Mouse (Mus musculus) liver, postnatal 0 days (tissue): ENCODE results near the gene Slc25a22. TPM values are rescaled to one million over a fixed set of nuclear protein-coding genes. Genes with fewer than 3 reads are reported as not detected.

Experiments used
- ATAC-seq: fragments of 200-750 bp; cut with Nextera tagmentation; 2 replicates; pipeline ENCODE4 v1.8.0; 2017; ENCODE audit warnings: mild to moderate bottlenecking, moderate library complexity
- DNase-seq: peaks from one replicate; pipeline ENCODE4 v3.0.0-alpha.2; 2016
- H3K27ac ChIP-seq: fragments of 300-500 bp; sonication (generic); 2 replicates; pipeline ENCODE4 v1.5.1; 2014; ENCODE audit warnings: antibody characterized with exemption, moderate library complexity, mild to moderate bottlenecking, low read depth
- H3K27me3 ChIP-seq: fragments of 300-500 bp; sonication (generic); 2 replicates; pipeline ENCODE4 v1.6.1; 2014; ENCODE audit warnings: low read length, control low read depth, mixed read lengths; ENCODE audit not compliant: insufficient read depth
- H3K36me3 ChIP-seq: fragments of 300-500 bp; sonication (generic); replicated peaks from 2 replicates; pipeline ENCODE4 v1.6.1; 2014; ENCODE audit warnings: mild to moderate bottlenecking, control low read depth, low read length, moderate library complexity, mixed read lengths; ENCODE audit not compliant: insufficient read depth
- H3K4me1 ChIP-seq: fragments of 300-500 bp; sonication (generic); 2 replicates; pipeline ENCODE4 v1.6.1; 2014; ENCODE audit warnings: antibody characterized with exemption, mild to moderate bottlenecking, control low read depth; ENCODE audit not compliant: insufficient read depth
- H3K4me2 ChIP-seq: fragments of 300-500 bp; sonication (generic); 2 replicates; pipeline ENCODE4 v1.6.1; 2014; ENCODE audit warnings: low read depth, mild to moderate bottlenecking, low read length, moderate library complexity, mixed read lengths
- H3K4me3 ChIP-seq: fragments of 300-500 bp; sonication (generic); 2 replicates; pipeline ENCODE4 v1.5.1; 2014; ENCODE audit warnings: low read depth, low read length
- H3K9ac ChIP-seq: fragments of 300-500 bp; sonication (generic); replicated peaks from 2 replicates; pipeline ENCODE4 v1.6.1; 2014; ENCODE audit warnings: mild to moderate bottlenecking, moderate library complexity
- H3K9me3 ChIP-seq: fragments of 300-500 bp; sonication (generic); 2 replicates; pipeline ENCODE4 v1.6.1; 2016; ENCODE audit warnings: mild to moderate bottlenecking, control low read depth, low read length, mixed read lengths
- CTCF ChIP-seq: sonication (generic); IDR thresholded peaks from 2 replicates; pipeline ENCODE4 v1.5.1; 2016; ENCODE audit warnings: antibody characterized with exemption, low read depth
- EP300 ChIP-seq: IDR thresholded peaks from 2 replicates; pipeline ENCODE4 v1.6.1; 2016; ENCODE audit warnings: antibody characterized with exemption, low read depth, mild to moderate bottlenecking
- WGBS: fragments of 180-500 bp; shearing (Covaris S2); extraction: QIAGEN DNeasy Blood & Tissue Kit; methylation state at CpG from one replicate; pipeline ENCODE4 v1.1.7; 2014; ENCODE audit not compliant: insufficient replicate concordance; 5-methylcytosine and 5-hydroxymethylcytosine counted together
- polyA plus RNA-seq: library from polyadenylated mRNA; unstranded; fragments of >200 nt; fragmentation: Nextera tagmentation; extraction: Ambion mirVana; gene quantifications from 2 replicates; pipeline ENCODE4 v1.2.1, GENCODE M21; 2015

The Slc25a22 gene
- polyA plus RNA-seq, 1 experiment from 2014 or later = 38.4 TPM

DNA sequence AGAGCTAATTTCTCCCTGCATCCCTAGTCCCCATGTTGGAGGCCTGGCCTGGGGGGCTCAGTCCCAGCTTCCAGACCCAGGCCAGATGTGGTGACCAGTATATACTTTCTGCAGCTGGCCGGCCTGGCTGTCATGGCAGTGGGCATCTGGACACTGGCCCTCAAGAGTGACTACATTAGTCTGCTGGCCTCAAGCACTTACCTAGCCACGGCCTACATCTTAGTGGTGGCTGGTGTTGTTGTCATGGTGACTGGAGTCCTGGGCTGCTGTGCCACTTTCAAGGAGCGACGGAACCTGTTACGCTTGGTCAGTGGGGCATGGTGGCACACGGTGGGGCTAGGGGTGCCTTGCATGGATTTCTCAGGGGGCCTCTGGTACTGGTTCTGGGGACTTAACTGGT is 31.7 kb upstream of the Slc25a22 start:
- WGBS = 84% methylated on average over 6 of the region's 6 CpGs
- peak overlapping the region; percentile 89; the same call in 1 of the 2 replicates for H3K4me2 ChIP-seq
- H3K4me1 ChIP-seq = peaks cover 45% of the 10 kb centered on the region
- H3K36me3 ChIP-seq = peaks cover 23% of the 10 kb centered on the region
- H3K27ac ChIP-seq = peak overlapping the region; percentile 86
- no peak for DNase-seq
- H3K9me3 ChIP-seq = no peaks in the 10 kb centered on the region
- no peak for TF ChIP-seq EP300
- TF ChIP-seq CTCF = no peak
- H3K27me3 ChIP-seq = peaks cover 12% of the 10 kb centered on the region
- H3K9ac ChIP-seq = peak overlapping the region; percentile 84; the same call in 1 of the 2 replicates
- no peak for ATAC-seq
- no peak overlapping the region; the same call in 1 of the 2 replicates for H3K4me3 ChIP-seq

GRCm38 (mm10) chr7:141468522-141469211 is 31.0 kb upstream of the Slc25a22 start:
- Histone ChIP-seq H3K9me3 (no peaks in the 10 kb centered on the region), H3K4me1 (peaks cover 42% of the 10 kb centered on the region), H3K27ac (peak overlapping the region; percentile 86), H3K4me3 (peak overlapping the region; percentile 76), H3K9ac (peak overlapping the region; percentile 84), H3K27me3 (peaks cover 19% of the 10 kb centered on the region), H3K4me2 (peak overlapping the region; percentile 89), H3K36me3 (peaks cover 23% of the 10 kb centered on the region)
- DNase-seq = peak; percentile 61
- WGBS = 13% methylated on average over 8 of the region's 8 CpGs
- TF ChIP-seq CTCF (peak; percentile 58), EP300 (0 out of 2 replicates have a peak, but pooled peaks have one; percentile 40)
- peak; percentile 56 for ATAC-seq

- WGBS = 23% methylated on average over 5 of the region's 5 CpGs
- Histone ChIP-seq H3K4me1 (peaks cover 42% of the 10 kb centered on the region), H3K36me3 (peaks cover 23% of the 10 kb centered on the region), H3K4me2 (peak overlapping the region; percentile 89), H3K27me3 (peaks cover 24% of the 10 kb centered on the region), H3K9me3 (no peaks in the 10 kb centered on the region), H3K9ac (peak overlapping the region; percentile 84), H3K4me3 (peak overlapping the region; percentile 76), H3K27ac (peak overlapping the region; percentile 86)
- TF ChIP-seq CTCF (no peak), EP300 (no peak)
- DNase-seq (no peak), ATAC-seq (no peak)
Measured at GRCm38 (mm10) chr7:141468164-141468521, 30.5 kb upstream of the Slc25a22 start.

GRCm38 (mm10) chr7:141467230-141468030 is 29.7 kb upstream of the Slc25a22 start, which contains the start of gene Cd151:
Gene Cd151 (plus strand): TSS chr7:141467392.
- peak; percentile 94 for DNase-seq
- WGBS = 2% methylated on average over 52 of the region's 52 CpGs
- H3K36me3 ChIP-seq = peaks cover 23% of the 10 kb centered on the region
- peak; percentile 87 for ATAC-seq
- TF ChIP-seq EP300 (no peak), CTCF (no peak)
- H3K9ac ChIP-seq = peak within 1 kb of the TSS; percentile 84
- peak within 1 kb of the TSS; percentile 89 for H3K4me2 ChIP-seq
- H3K27me3 ChIP-seq = peaks cover 31% of the 10 kb centered on the region
- H3K27ac ChIP-seq = peak within 1 kb of the TSS; percentile 86
- no peaks in the 10 kb centered on the region for H3K9me3 ChIP-seq
- peaks cover 42% of the 10 kb centered on the region for H3K4me1 ChIP-seq
- peak within 1 kb of the TSS; percentile 76 for H3K4me3 ChIP-seq

GRCm38 (mm10) chr7:141466607-141467148 is 29.0 kb upstream of the Slc25a22 start:
- Histone ChIP-seq H3K4me1 (peaks cover 47% of the 10 kb centered on the region), H3K9me3 (no peaks in the 10 kb centered on the region), H3K4me2 (peak overlapping the region; percentile 89), H3K9ac (peak overlapping the region; percentile 84), H3K36me3 (peaks cover 23% of the 10 kb centered on the region), H3K27ac (peak overlapping the region; percentile 86), H3K4me3 (peak overlapping the region; percentile 76), H3K27me3 (peaks cover 38% of the 10 kb centered on the region)
- ATAC-seq (no peak), DNase-seq (no peak)
- WGBS = 62% methylated on average over 10 of the region's 10 CpGs
- TF ChIP-seq CTCF = no peak

GRCm38 (mm10) chr7:141466045-141466394 is 28.3 kb upstream of the Slc25a22 start:
- peak; percentile 38 for DNase-seq
- H3K36me3 ChIP-seq = peaks cover 16% of the 10 kb centered on the region

More at GRCm38 (mm10) chr7:141466045-141466394, 28.3 kb upstream of the Slc25a22 start:
- Histone ChIP-seq H3K4me1 (peaks cover 49% of the 10 kb centered on the region), H3K27ac (no peak overlapping the region), H3K9me3 (no peaks in the 10 kb centered on the region), H3K27me3 (peaks cover 43% of the 10 kb centered on the region), H3K9ac (no peak overlapping the region), H3K4me3 (no peak overlapping the region), H3K4me2 (no peak overlapping the region)
- 69% methylated on average over 7 of the region's 7 CpGs for WGBS
- TF ChIP-seq CTCF (no peak), EP300 (no peak)
- no peak for ATAC-seq
